Mouse (Mus musculus): Measurements from ENCODE around the gene Tpst2. TPM values are rescaled to one million over a fixed set of nuclear protein-coding genes. Genes with fewer than 3 reads are reported as not detected.

Tpst2 gene
- polyA plus RNA-seq, 1 experiment from 2014 or later: 30.0 TPM

DNA sequence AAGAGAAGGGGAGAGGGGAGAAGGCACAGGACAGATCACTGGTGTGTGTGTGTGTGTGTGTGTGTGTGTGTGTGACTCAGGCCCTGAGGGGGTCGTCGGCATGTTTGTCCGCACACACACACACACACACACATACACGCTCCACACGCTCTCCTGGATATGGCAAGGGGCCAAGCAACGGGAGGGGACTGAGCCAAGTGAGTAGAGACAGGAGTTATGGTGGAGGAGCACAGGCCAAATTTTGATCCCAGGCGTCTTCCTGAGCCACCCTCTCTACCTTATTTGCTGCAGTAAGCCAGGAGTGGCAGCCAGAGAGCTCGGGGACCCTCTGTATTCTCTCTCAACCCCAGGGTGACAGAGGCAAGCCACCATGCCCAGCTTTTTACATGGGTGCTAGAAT lies 12.7 kb downstream of the Tpst2 start:
- Histone ChIP-seq H3K9me3 (ENCODE audit: control insufficient read depth, low read length) (no peaks in the 10 kb centered on the region), H3K27ac (ENCODE audit: low read depth, low read length) (no peak overlapping the region), H3K27me3 (ENCODE audit: control insufficient read depth, insufficient read depth, low read length) (no peaks in the 10 kb centered on the region), H3K4me1 (ENCODE audit: control insufficient read depth, insufficient read depth, low read length) (no peaks in the 10 kb centered on the region), H3K4me2 (ENCODE audit: low read depth) (no peak overlapping the region), H3K36me3 (ENCODE audit: control insufficient read depth, insufficient read depth, low read length) (no peaks in the 10 kb centered on the region), H3K4me3 (ENCODE audit: low read depth, low read length) (no peak overlapping the region), H3K9ac (ENCODE audit: low read length) (no peak overlapping the region)
- DNase-seq (ENCODE audit: low spot score) (no peak), ATAC-seq (ENCODE audit: insufficient read depth, low FRiP score, low TSS enrichment) (no peak)
- 79% methylated on average over 7 of the region's 8 CpGs for WGBS

- H3K27me3 ChIP-seq (ENCODE audit: control insufficient read depth, insufficient read depth, low read length): no peaks in the 10 kb centered on the region
- ATAC-seq (ENCODE audit: insufficient read depth, low FRiP score, low TSS enrichment) (no peak), DNase-seq (ENCODE audit: low spot score) (no peak)
- no peaks in the 10 kb centered on the region for H3K9me3 ChIP-seq (ENCODE audit: control insufficient read depth, low read length)
- no peaks in the 10 kb centered on the region for H3K36me3 ChIP-seq (ENCODE audit: control insufficient read depth, insufficient read depth, low read length)
- no peak overlapping the region for H3K27ac ChIP-seq (ENCODE audit: low read depth, low read length)
- 90% methylated on average over 16 of the region's 16 CpGs for WGBS
- H3K4me2 ChIP-seq (ENCODE audit: low read depth): no peak overlapping the region
- no peak overlapping the region for H3K4me3 ChIP-seq (ENCODE audit: low read depth, low read length)
- no peak overlapping the region for H3K9ac ChIP-seq (ENCODE audit: low read length)
- H3K4me1 ChIP-seq (ENCODE audit: control insufficient read depth, insufficient read depth, low read length): no peaks in the 10 kb centered on the region
These were observed 13.5 kb downstream of the Tpst2 start for GRCm38 (mm10) chr5:112289819-112290535.

- DNase-seq (ENCODE audit: low spot score) (no peak), ATAC-seq (ENCODE audit: insufficient read depth, low FRiP score, low TSS enrichment) (no peak)
- Histone ChIP-seq H3K27ac (ENCODE audit: low read depth, low read length) (no peak overlapping the region), H3K9me3 (ENCODE audit: control insufficient read depth, low read length) (no peaks in the 10 kb centered on the region), H3K4me3 (ENCODE audit: low read depth, low read length) (no peak overlapping the region), H3K36me3 (ENCODE audit: control insufficient read depth, insufficient read depth, low read length) (no peaks in the 10 kb centered on the region), H3K4me1 (ENCODE audit: control insufficient read depth, insufficient read depth, low read length) (no peaks in the 10 kb centered on the region), H3K27me3 (ENCODE audit: control insufficient read depth, insufficient read depth, low read length) (no peaks in the 10 kb centered on the region), H3K9ac (ENCODE audit: low read length) (no peak overlapping the region), H3K4me2 (ENCODE audit: low read depth) (no peak overlapping the region)
- 94% methylated on average over 8 of the region's 8 CpGs for WGBS
These were observed 14.0 kb downstream of the Tpst2 start for GRCm38 (mm10) chr5:112290536-112290880.

DNA sequence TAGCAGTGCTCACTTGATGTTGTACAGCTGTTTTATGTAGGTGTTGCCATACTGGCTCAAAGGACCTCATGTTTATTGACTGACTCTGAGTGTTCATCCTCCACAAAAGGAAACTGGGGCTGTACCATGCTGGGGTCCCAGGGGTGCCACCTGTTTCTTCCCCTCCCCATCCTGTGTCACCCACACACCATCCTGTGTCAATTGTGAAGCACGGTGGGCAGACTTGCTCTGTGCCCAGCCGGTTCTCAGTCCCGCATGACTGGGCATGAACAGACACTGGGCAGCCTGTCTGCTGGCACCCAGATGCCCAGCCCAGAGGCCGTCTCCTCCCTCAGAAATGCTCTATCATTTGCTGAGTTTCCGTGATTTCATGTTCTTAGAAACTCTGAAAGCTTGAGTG lies 15.4 kb downstream of the Tpst2 start:
- Histone ChIP-seq H3K4me3 (ENCODE audit: low read depth, low read length) (no peak overlapping the region), H3K4me1 (ENCODE audit: control insufficient read depth, insufficient read depth, low read length) (no peaks in the 10 kb centered on the region), H3K9me3 (ENCODE audit: control insufficient read depth, low read length) (no peaks in the 10 kb centered on the region), H3K36me3 (ENCODE audit: control insufficient read depth, insufficient read depth, low read length) (no peaks in the 10 kb centered on the region), H3K9ac (ENCODE audit: low read length) (no peak overlapping the region), H3K27me3 (ENCODE audit: control insufficient read depth, insufficient read depth, low read length) (no peaks in the 10 kb centered on the region), H3K4me2 (ENCODE audit: low read depth) (no peak overlapping the region), H3K27ac (ENCODE audit: low read depth, low read length) (no peak overlapping the region)
- WGBS: 94% methylated on average over 5 of the region's 5 CpGs
- DNase-seq (ENCODE audit: low spot score) (no peak), ATAC-seq (ENCODE audit: insufficient read depth, low FRiP score, low TSS enrichment) (no peak)

- Histone ChIP-seq H3K4me2 (ENCODE audit: low read depth) (no peak overlapping the region), H3K9ac (ENCODE audit: low read length) (no peak overlapping the region), H3K9me3 (ENCODE audit: control insufficient read depth, low read length) (no peaks in the 10 kb centered on the region), H3K4me3 (ENCODE audit: low read depth, low read length) (no peak overlapping the region), H3K27me3 (ENCODE audit: control insufficient read depth, insufficient read depth, low read length) (no peaks in the 10 kb centered on the region), H3K36me3 (ENCODE audit: control insufficient read depth, insufficient read depth, low read length) (no peaks in the 10 kb centered on the region), H3K4me1 (ENCODE audit: control insufficient read depth, insufficient read depth, low read length) (no peaks in the 10 kb centered on the region), H3K27ac (ENCODE audit: low read depth, low read length) (no peak overlapping the region)
- DNase-seq (ENCODE audit: low spot score) (no peak), ATAC-seq (ENCODE audit: insufficient read depth, low FRiP score, low TSS enrichment) (no peak)
- WGBS: 81% methylated on average over 17 of the region's 17 CpGs
These were observed 16.0 kb downstream of the Tpst2 start for GRCm38 (mm10) chr5:112292343-112292980.

- H3K9me3 ChIP-seq (ENCODE audit: control insufficient read depth, low read length): no peaks in the 10 kb centered on the region
- no peak overlapping the region for H3K4me2 ChIP-seq (ENCODE audit: low read depth)
- no peak for ATAC-seq (ENCODE audit: insufficient read depth, low FRiP score, low TSS enrichment)
- H3K4me1 ChIP-seq (ENCODE audit: control insufficient read depth, insufficient read depth, low read length): no peaks in the 10 kb centered on the region
- H3K4me3 ChIP-seq (ENCODE audit: low read depth, low read length): no peak overlapping the region
- H3K36me3 ChIP-seq (ENCODE audit: control insufficient read depth, insufficient read depth, low read length): no peaks in the 10 kb centered on the region
- 75% methylated on average over 2 of the region's 2 CpGs for WGBS
- H3K9ac ChIP-seq (ENCODE audit: low read length): no peak overlapping the region
- no peaks in the 10 kb centered on the region for H3K27me3 ChIP-seq (ENCODE audit: control insufficient read depth, insufficient read depth, low read length)
- H3K27ac ChIP-seq (ENCODE audit: low read depth, low read length): no peak overlapping the region
- DNase-seq (ENCODE audit: low spot score): no peak
These were observed 17.3 kb downstream of the Tpst2 start for GRCm38 (mm10) chr5:112293800-112294199.

DNA sequence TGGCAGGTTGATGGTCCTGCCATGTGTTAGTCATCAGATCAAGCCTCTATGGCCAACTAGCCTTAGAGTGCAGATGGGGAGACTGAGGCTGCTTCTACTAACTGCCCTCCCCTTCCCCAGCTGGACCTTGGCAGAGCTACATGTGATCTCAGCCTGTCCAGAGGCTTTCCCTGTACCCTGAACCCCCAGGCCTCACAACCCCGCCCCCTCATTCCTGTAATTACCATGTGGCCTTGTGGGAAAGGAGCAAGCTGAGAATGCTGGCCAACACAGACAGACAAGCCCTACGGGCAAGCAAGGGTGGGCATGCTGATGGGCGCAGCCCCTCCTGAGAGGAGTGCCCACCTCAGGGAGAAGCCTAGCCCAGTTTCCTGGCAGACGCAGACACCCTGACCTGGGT lies 18.2 kb downstream of the Tpst2 start:
- no peaks in the 10 kb centered on the region for H3K27me3 ChIP-seq (ENCODE audit: control insufficient read depth, insufficient read depth, low read length)
- WGBS: 54% methylated on average over 4 of the region's 4 CpGs
- no peak overlapping the region for H3K4me3 ChIP-seq (ENCODE audit: low read depth, low read length)
- H3K36me3 ChIP-seq (ENCODE audit: control insufficient read depth, insufficient read depth, low read length): no peaks in the 10 kb centered on the region
- H3K9me3 ChIP-seq (ENCODE audit: control insufficient read depth, low read length): no peaks in the 10 kb centered on the region
- H3K9ac ChIP-seq (ENCODE audit: low read length): no peak overlapping the region
- DNase-seq (ENCODE audit: low spot score) (no peak), ATAC-seq (ENCODE audit: insufficient read depth, low FRiP score, low TSS enrichment) (no peak)
- H3K27ac ChIP-seq (ENCODE audit: low read depth, low read length): no peak overlapping the region
- no peak overlapping the region for H3K4me2 ChIP-seq (ENCODE audit: low read depth)
- no peaks in the 10 kb centered on the region for H3K4me1 ChIP-seq (ENCODE audit: control insufficient read depth, insufficient read depth, low read length)

GRCm38 (mm10) chr5:112295162-112295561 lies 18.7 kb downstream of the Tpst2 start:
- Histone ChIP-seq H3K27me3 (ENCODE audit: control insufficient read depth, insufficient read depth, low read length) (no peaks in the 10 kb centered on the region), H3K27ac (ENCODE audit: low read depth, low read length) (no peak overlapping the region), H3K4me1 (ENCODE audit: control insufficient read depth, insufficient read depth, low read length) (no peaks in the 10 kb centered on the region), H3K9me3 (ENCODE audit: control insufficient read depth, low read length) (no peaks in the 10 kb centered on the region), H3K4me2 (ENCODE audit: low read depth) (no peak overlapping the region), H3K4me3 (ENCODE audit: low read depth, low read length) (no peak overlapping the region), H3K36me3 (ENCODE audit: control insufficient read depth, insufficient read depth, low read length) (no peaks in the 10 kb centered on the region), H3K9ac (ENCODE audit: low read length) (no peak overlapping the region)
- no peak for ATAC-seq (ENCODE audit: insufficient read depth, low FRiP score, low TSS enrichment)
- 39% methylated on average over 8 of the region's 8 CpGs for WGBS
- no peak for DNase-seq (ENCODE audit: low spot score)

- no peaks in the 10 kb centered on the region for H3K27me3 ChIP-seq (ENCODE audit: control insufficient read depth, insufficient read depth, low read length)
- no peaks in the 10 kb centered on the region for H3K9me3 ChIP-seq (ENCODE audit: control insufficient read depth, low read length)
- no peak for ATAC-seq (ENCODE audit: insufficient read depth, low FRiP score, low TSS enrichment)
- H3K4me1 ChIP-seq (ENCODE audit: control insufficient read depth, insufficient read depth, low read length): no peaks in the 10 kb centered on the region
- H3K9ac ChIP-seq (ENCODE audit: low read length): no peak overlapping the region
- WGBS: 67% methylated on average over 8 of the region's 8 CpGs
- no peak overlapping the region for H3K4me2 ChIP-seq (ENCODE audit: low read depth)
- H3K36me3 ChIP-seq (ENCODE audit: control insufficient read depth, insufficient read depth, low read length): no peaks in the 10 kb centered on the region
- DNase-seq (ENCODE audit: low spot score): no peak
- no peak overlapping the region for H3K27ac ChIP-seq (ENCODE audit: low read depth, low read length)
- H3K4me3 ChIP-seq (ENCODE audit: low read depth, low read length): no peak overlapping the region
These were observed 19.1 kb downstream of the Tpst2 start for GRCm38 (mm10) chr5:112295564-112295963.
